Mouse (Mus musculus) liver, embryonic 14.5 days (tissue): ENCODE measurements around the gene Fam89b. TPM values are rescaled to one million over a fixed set of nuclear protein-coding genes. Genes with fewer than 3 reads are reported as not detected.
A peak's percentile ranks its signal among the peaks of the same experiment; 100 is the strongest.

Experiments used
- ATAC-seq: fragments of 200-750 bp; cut with Nextera tagmentation; 2 replicates; pipeline ENCODE4 v1.8.0; 2017; ENCODE audit warnings: moderate number of reproducible peaks, mild to moderate bottlenecking, moderate library complexity; ENCODE audit not compliant: insufficient read depth
- DNase-seq, 3 experiments: peaks; one replicate each; pipeline ENCODE4 v3.0.0-alpha.2; 2012 to 2013; ENCODE audit warnings: low read depth in 3 of 3, low spot score in 3 of 3
- H3K27ac ChIP-seq: fragments of 300-500 bp; sonication (generic); 2 replicates; pipeline ENCODE4 v1.5.1; 2014; ENCODE audit warnings: moderate library complexity, mild to moderate bottlenecking, control low read depth, inconsistent platforms
- H3K27me3 ChIP-seq: fragments of 300-500 bp; sonication (generic); 2 replicates; pipeline ENCODE4 v1.6.1; 2014; ENCODE audit warnings: mild to moderate bottlenecking, low read length, moderate library complexity; ENCODE audit not compliant: control insufficient read depth, insufficient read depth
- H3K36me3 ChIP-seq: fragments of 300-500 bp; sonication (generic); replicated peaks from 2 replicates; pipeline ENCODE4 v1.6.1; 2014; ENCODE audit warnings: low read depth; ENCODE audit not compliant: control insufficient read depth, insufficient read depth
- H3K4me1 ChIP-seq, 2 experiments: fragments of 200-500 bp in 1 of 2; fragments of 300-500 bp in 1 of 2; sonication (generic) in 1 of 2; replicated peaks; 2 replicates each; pipeline ENCODE4 v1.6.1; 2012 to 2014; ENCODE audit warnings: antibody characterized with exemption in 1 of 2, inconsistent platforms in 1 of 2, low read length in 1 of 2; ENCODE audit not compliant: control insufficient read depth in 2 of 2, insufficient read depth in 2 of 2
- H3K4me2 ChIP-seq: fragments of 300-500 bp; sonication (generic); 2 replicates; pipeline ENCODE4 v1.6.1; 2014; ENCODE audit warnings: low read depth, mild to moderate bottlenecking, control low read depth, moderate library complexity
- H3K4me3 ChIP-seq, 2 experiments: fragments of 200-500 bp in 1 of 2; fragments of 300-500 bp in 1 of 2; sonication (generic) in 1 of 2; 2 replicates each; pipeline ENCODE4 v1.5.1; 2012 to 2014; ENCODE audit warnings: low read depth in 2 of 2, low read length in 2 of 2, mild to moderate bottlenecking in 2 of 2, control low read depth in 1 of 2, inconsistent platforms in 1 of 2, moderate library complexity in 1 of 2; ENCODE audit not compliant: insufficient read depth in 1 of 2
- H3K9ac ChIP-seq: fragments of 300-500 bp; sonication (generic); replicated peaks from 2 replicates; pipeline ENCODE4 v1.6.1; 2014; ENCODE audit warnings: mild to moderate bottlenecking, control low read depth, moderate library complexity
- H3K9me3 ChIP-seq: fragments of 300-500 bp; sonication (generic); 2 replicates; pipeline ENCODE4 v1.6.1; 2016; ENCODE audit warnings: low read length, mixed read lengths; ENCODE audit not compliant: control insufficient read depth
- CTCF ChIP-seq: IDR thresholded peaks from 2 replicates; pipeline ENCODE4 v1.5.1; 2016; ENCODE audit warnings: antibody characterized with exemption, low read depth, control low read depth
- EP300 ChIP-seq: IDR thresholded peaks from 2 replicates; pipeline ENCODE4 v1.6.1; 2016; ENCODE audit warnings: antibody characterized with exemption, low read depth
- WGBS: fragments of 180-500 bp; shearing (Covaris S2); extraction: QIAGEN DNeasy Blood & Tissue Kit; methylation state at CpG from one replicate; pipeline ENCODE4 v1.1.7; 2014; ENCODE audit not compliant: insufficient replicate concordance; 5-methylcytosine and 5-hydroxymethylcytosine counted together
- polyA plus RNA-seq, 2 experiments: library from polyadenylated mRNA; depleted of rRNA in 1 of 2; stranded (reverse) in 1 of 2; unstranded in 1 of 2; fragments of >200 nt; fragmentation: Nextera tagmentation in 1 of 2; extraction: Ambion mirVana in 1 of 2; gene quantifications; 2 replicates each; pipeline versions ENCODE4 v1.2.1 to v1.2.3; 2012 to 2014

Gene Fam89b
- polyA plus RNA-seq, 2 experiments: 41.0 to 44.0 TPM

GRCm38 (mm10) chr19:5724549-5724941 is 4.9 kb downstream of the Fam89b start:
- DNase-seq (peak; percentile 77 to 85 (median 78)), ATAC-seq (peak; percentile 58)
- Histone ChIP-seq H3K9ac (peak overlapping the region; percentile 96), H3K4me2 (peak overlapping the region; percentile 95), H3K4me1 (peaks cover 25 to 44% of the 10 kb centered on the region in 2 experiments), H3K36me3 (peaks cover 52% of the 10 kb centered on the region), H3K27me3 (no peaks in the 10 kb centered on the region), H3K9me3 (no peaks in the 10 kb centered on the region), H3K4me3 (peak overlapping the region; percentile 74 to 96), H3K27ac (peak overlapping the region; percentile 98)
- no peak for TF ChIP-seq CTCF
- TF ChIP-seq EP300: 0 out of 2 replicates have a peak, but pooled peaks have one; percentile 19
- 11% methylated on average over 7 of the region's 7 CpGs for WGBS

GRCm38 (mm10) chr19:5723934-5724548 is 5.4 kb downstream of the Fam89b start:
- no peak for ATAC-seq
- TF ChIP-seq CTCF (no peak), EP300 (no peak)
- H3K27me3 ChIP-seq: no peaks in the 10 kb centered on the region
- peak overlapping the region; percentile 96 for H3K9ac ChIP-seq
- H3K27ac ChIP-seq: peak overlapping the region; percentile 98
- H3K9me3 ChIP-seq: no peaks in the 10 kb centered on the region
- H3K4me3 ChIP-seq: peak overlapping the region; percentile 74 to 96
- peaks cover 25 to 44% of the 10 kb centered on the region in 2 experiments for H3K4me1 ChIP-seq
- peak overlapping the region; percentile 95 for H3K4me2 ChIP-seq
- no peak for DNase-seq
- WGBS: 17% methylated on average over 4 of the region's 4 CpGs
- H3K36me3 ChIP-seq: peaks cover 57% of the 10 kb centered on the region

- H3K9ac ChIP-seq: peak overlapping the region; percentile 96
- WGBS: 36% methylated on average over 7 of the region's 7 CpGs
- H3K4me3 ChIP-seq: peak overlapping the region; percentile 62 to 74
- peak; percentile 69 for ATAC-seq
- DNase-seq: peak; percentile 75 to 79 (median 78)
- peaks cover 68% of the 10 kb centered on the region for H3K36me3 ChIP-seq
- no peaks in the 10 kb centered on the region for H3K27me3 ChIP-seq
- H3K9me3 ChIP-seq: no peaks in the 10 kb centered on the region
- H3K4me1 ChIP-seq: peaks cover 17 to 38% of the 10 kb centered on the region in 2 experiments
- H3K27ac ChIP-seq: peak overlapping the region; percentile 98
- peak overlapping the region; percentile 95 for H3K4me2 ChIP-seq
- TF ChIP-seq EP300 (peak; percentile 90), CTCF (no peak)
These were observed 6.5 kb downstream of the Fam89b start for GRCm38 (mm10) chr19:5722848-5723425.

- 0 out of 2 replicates have a peak overlapping the region, but pooled peaks have one; percentile 2 for H3K9ac ChIP-seq
- 93% methylated on average over 6 of the region's 6 CpGs for WGBS
- ATAC-seq (no peak), DNase-seq (no peak)
- no peak overlapping the region for H3K27ac ChIP-seq
- H3K4me3 ChIP-seq: no peak overlapping the region
- peaks cover 84% of the 10 kb centered on the region for H3K36me3 ChIP-seq
- 0 out of 2 replicates have a peak overlapping the region, but pooled peaks have one; percentile 95 for H3K4me2 ChIP-seq
- peaks cover 17 to 31% of the 10 kb centered on the region in 2 experiments for H3K4me1 ChIP-seq
- H3K27me3 ChIP-seq: no peaks in the 10 kb centered on the region
- no peaks in the 10 kb centered on the region for H3K9me3 ChIP-seq
- TF ChIP-seq CTCF (no peak), EP300 (no peak)
These were observed 8.2 kb downstream of the Fam89b start for GRCm38 (mm10) chr19:5721233-5721632.

GRCm38 (mm10) chr19:5716955-5717354 is 12.5 kb downstream of the Fam89b start:
- H3K4me2 ChIP-seq: no peak overlapping the region
- DNase-seq (no peak), ATAC-seq (no peak)
- H3K4me1 ChIP-seq: peaks cover 16 to 25% of the 10 kb centered on the region in 2 experiments
- H3K9me3 ChIP-seq: no peaks in the 10 kb centered on the region
- TF ChIP-seq CTCF (no peak), EP300 (no peak)
- no peaks in the 10 kb centered on the region for H3K27me3 ChIP-seq
- no peak overlapping the region for H3K27ac ChIP-seq
- no peak overlapping the region for H3K9ac ChIP-seq
- peaks cover 99% of the 10 kb centered on the region for H3K36me3 ChIP-seq
- no peak overlapping the region for H3K4me3 ChIP-seq
- WGBS: 83% methylated on average over 10 of the region's 10 CpGs
